Mouse (Mus musculus) monocyte, adult 2 months (primary cell): Measurements from ENCODE around the gene Mettl13.

Source experiments
- DNase-seq, 2 experiments: peaks; one replicate each; pipeline ENCODE4 v3.0.0; 2022; ENCODE audit warnings: low spot score in 2 of 2, low read depth in 1 of 2

Gene Mettl13

DNA sequence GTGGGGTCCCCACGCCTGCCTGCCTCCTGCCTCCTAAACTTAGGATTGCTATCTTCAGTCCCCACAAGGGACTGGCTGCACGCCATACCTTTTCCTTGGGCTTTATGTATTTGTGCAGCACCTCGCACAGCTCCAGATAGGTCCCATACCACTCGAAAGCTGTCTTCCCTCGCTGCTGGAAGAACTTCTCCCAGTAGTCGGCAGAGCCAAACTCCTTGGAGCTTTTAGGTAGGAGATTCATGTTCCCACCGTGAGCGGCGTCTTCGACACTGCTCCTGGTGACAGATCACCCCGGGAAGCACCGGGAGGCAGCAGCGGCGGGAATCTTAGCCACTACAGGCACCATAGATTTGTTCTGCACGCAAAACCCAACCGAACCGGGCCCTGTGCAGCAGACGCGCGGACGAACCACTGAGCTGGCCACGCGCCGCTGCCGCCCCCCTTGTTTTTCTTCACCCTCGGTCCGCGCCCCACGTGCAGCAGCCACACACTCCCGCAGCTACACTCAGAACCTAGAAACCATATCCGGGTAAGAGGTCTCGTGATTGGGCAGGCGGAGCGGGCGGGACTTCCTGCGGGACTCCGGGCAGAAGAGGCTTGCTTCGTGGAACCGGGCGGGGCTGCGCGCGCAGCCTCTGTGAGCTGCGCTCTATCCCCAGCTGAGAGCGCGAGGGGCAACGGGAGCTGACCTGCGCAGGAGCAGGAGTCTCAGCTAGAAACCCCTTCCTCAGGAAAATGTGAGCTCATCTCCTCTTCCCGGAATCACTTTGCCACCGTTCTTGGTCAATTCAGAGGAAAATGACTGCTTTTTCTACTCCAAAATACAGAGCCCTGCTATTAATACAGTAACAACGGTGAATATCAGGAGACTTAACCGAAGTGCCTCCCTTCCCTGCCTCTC lies at the start of gene Mettl13:
Gene Mettl13, minus strand, starts transcription at position 536 of the 901 bp plus-strand sequence.
- DNase-seq: peak in 1 of 2 experiments; percentile 74

DNA sequence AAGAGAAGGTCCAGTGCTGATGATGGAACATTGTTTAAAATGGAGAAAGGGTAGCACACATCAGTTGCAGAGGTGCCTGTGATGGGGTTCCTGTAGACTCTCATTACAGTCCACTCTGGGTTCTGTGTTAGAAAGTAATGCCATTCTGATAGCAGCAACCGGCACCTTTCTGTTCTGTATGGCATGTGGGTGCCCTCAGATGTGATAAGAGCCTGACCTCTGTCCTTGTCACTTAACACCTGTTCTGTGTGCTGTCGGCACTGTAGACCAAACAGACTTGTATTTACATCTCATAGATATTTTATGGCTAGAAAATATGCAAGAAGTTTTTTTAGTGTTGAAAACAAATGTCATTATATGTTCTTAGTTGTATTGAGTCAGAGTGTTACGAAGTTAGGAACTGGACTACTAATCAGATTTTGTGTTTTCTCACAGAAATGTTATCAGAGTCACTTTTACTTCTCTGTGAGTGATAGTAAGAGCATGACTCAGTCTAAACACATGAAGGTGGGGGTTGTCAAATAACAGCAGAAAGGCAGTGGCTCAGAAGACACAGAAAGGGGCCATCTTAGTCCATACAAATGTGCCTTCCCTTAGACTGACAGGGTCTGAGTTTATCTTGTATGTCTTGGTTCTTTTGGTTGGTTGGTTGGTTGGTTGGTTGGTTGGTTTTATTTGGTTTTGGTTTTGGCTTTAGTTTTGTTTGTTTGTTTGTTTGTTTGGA lies 49.2 kb upstream of the Mettl13 start:
- no peak for DNase-seq

DNA sequence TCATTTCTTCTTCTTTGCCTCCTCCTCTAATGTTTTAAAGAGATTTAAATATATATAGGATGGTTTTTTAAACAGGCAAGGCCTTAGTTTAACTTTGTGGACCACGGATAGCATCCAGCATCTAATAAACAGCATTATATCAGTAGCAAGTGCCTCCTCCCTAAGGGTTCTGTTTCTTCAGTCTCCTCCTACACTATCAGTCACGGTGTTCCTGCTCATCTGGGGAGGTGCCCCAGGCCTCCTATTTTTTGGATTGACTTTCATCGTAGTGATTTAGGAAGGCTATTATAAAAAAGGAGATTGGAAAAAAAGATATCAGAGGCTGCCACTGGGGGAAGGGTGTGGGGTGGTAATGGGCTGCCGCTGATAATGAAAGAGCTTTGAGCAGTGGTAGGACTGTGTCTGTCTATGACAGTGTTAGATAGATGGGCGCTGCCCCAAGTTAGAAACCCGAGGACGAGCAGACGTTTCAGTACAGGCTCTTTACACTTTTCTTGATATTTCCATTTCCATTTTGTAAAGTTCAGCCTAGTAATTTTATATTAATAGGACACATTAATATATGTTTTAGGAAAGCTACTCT lies 42.2 kb upstream of the Mettl13 start:
- no peak for DNase-seq

DNA sequence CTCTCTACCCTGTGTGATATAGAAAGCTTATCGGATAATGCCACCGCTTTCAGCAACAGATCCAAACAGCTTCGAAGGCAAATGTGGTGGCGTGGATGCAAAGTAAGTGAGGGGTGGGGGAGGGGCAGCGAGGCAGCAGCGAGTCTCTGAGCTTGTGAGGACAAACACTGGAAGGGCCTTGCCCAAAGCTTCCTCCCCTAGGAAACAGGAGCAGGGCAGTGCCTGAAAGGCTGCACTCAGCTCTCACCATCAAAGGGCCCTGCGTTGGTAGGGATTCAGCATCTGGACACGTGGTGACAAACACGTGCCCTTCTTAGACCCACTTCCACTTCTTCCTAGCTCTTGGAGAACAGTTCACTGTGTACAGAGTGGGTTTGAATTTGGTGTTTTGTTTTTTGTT lies 41.1 kb upstream of the Mettl13 start:
- DNase-seq: no peak

DNA sequence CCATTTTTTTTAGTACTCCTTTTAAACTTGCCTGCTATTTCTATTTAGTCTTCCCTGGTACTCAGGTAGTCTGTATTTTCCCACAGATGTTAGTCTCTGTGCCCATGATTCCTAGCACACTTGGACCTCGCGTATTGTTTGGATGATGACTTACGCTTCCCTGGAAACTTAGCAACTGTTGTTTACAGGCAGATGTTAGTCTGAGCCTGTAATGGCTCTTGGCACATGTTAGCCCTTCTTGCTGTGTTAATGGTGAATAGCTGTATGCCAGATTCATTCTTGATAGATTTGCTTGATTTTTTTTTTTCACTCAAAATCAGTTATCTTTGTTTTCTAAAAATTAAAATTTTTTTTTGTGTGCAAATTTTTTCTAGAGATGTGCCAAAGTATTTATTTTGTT lies 40.3 kb upstream of the Mettl13 start:
- DNase-seq: no peak

DNA sequence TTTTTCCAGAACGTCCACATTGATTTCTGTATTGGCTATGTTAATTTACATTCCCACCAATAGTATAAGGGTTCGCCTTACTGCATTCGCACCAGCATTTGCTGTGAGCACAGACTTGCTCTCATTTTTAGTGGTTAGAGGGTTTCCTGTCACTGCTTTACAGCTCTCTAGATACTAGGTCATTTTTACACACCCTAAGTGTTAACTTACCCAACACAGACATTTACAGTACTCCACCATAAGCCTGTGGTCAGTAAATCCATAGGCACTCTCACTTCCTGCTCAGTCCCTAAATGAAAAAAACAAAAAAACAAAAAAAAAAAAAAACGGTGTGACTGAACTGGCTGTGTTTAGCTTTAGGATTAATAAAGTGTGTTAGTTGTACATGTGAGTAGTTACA lies 37.9 kb upstream of the Mettl13 start:
- no peak for DNase-seq

DNA sequence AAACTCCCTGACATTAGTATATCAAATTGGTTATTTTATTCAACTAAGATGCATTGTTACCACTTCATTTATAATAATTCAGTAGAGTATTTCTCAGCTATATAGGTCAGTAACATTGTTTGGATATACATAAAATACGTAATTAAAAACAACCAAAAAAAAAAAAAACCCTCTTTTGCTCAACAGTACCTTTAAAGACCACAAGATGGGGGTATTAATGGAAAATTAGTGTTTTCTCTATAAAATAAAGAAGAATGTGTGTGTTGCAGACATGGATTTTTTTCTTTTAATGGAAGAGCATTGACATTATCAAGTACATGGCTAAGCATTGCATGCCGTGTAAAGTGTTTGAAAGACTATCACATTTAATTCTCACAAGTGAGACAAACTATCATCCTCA lies 34.5 kb upstream of the Mettl13 start:
- no peak for DNase-seq

DNA sequence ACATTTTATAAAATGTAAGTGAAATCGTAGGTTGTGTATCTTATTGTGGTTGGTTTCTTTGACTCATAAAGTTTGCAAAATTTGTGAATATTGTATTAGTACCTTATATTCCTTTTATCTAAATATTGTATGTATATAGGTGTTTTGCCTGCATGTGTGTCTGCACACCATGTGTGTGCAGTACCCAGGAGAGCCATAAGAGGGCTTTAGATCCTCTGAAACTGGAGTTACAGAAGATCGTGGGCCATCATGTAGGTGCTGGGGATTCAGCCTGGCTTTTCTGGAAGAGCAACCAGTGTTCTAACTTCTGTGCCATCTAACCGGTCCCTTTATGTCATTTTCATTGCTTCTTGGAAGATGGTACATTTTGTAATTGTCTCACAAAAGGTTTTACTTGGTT lies 26.7 kb upstream of the Mettl13 start:
- DNase-seq: no peak

DNA sequence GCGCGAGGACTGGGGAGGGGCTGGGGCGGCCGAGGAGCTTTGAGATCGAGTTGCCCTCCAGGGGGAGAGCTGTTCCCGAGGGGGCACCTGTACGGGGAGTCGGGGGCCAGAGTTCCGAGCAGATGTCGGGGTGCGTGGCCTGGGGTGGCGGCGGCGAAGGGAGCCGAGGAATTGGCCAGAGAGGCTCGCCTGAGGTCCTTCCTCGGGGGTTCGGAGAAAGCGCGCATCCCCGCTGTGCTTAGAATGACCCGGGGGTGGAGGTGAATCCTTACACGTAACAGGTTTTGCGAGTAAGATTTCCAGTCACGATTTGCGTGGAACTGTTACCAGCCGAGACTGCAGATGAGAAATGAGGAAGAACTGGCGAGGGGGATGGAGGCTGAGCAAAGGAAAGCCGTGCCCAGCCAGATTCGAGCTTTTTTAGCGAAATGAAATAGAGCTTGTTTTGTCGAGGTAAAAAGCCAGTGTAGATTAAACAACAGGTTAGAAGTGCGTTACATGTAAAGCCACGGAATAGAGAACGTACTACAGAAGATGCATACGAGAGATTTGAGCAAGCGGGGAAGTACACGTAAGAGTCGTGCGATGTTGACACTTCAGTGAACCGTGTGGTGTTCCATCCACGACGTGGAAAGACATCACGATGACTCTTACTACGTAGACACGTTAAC lies 22.7 kb upstream of the Mettl13 start:
- DNase-seq: peak in 1 of 2 experiments; percentile 74

DNA sequence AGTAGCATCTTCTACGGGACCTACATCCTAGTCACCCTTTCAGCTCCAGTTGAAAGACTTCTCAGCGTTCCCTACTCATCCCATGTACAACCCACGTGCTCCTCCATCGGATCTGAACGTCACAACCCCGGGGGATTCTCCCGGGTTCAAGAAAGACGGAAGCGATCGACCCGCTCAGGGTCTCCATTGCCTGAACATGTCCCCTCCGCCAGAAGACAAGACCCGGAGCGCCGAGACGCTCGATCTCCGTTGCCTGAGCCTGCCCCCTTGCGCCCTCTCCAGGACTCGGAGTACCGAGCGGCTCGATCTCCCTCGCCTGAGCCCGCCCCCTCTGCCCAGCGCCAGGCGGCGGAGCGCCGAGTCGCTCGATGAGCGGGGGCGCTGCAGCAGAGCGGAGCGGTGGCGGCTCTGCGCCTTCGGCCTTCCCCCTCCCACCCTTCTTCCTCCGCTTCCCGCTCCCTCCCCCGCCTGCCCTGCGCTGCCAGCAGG lies 22.0 kb upstream of the Mettl13 start, which contains the start of gene Vamp4:
Gene Vamp4, plus strand, starts transcription at position 256 of the 489 bp plus-strand sequence.
- peak; percentile 81 to 94 for DNase-seq

DNA sequence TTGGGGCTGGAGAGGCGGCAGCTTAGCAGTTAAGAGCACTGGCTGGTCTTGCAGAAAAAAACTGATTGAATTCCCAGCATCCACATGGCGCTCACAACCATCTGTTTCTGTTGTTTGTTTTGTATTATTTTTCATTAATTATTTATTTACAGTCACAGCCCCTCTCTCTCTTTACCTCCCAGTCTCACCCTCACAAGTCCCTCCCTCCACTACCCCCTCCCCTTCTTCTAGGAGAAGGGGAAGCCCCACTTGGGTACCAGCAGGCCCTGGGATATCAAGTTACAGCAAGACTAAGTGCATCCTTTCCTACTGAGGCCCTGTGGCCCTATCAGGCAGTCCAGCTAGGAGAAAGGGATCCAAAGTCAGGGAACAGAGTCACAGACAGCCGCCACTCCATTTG lies 19.0 kb upstream of the Mettl13 start:
- DNase-seq: no peak

DNA sequence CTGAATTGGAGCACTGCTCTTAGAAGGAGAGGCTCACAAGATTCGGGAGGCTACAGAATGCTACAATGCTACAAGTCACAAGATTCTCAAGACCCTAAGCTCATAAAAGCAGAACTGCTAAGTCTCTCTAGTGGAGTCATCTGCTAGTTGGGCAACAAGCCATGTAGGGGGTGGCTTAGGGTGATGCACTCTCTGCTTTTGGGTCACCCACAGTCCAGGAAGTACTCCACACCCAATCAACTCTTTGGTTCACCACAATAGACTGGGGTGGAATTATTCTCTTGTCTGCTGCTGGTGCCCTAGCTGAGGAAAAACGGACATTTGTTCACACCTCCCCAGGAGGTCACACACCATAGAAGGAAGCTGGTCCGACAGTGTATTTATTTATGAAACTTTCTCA lies 16.6 kb upstream of the Mettl13 start:
- peak; percentile 76 to 84 for DNase-seq

DNA sequence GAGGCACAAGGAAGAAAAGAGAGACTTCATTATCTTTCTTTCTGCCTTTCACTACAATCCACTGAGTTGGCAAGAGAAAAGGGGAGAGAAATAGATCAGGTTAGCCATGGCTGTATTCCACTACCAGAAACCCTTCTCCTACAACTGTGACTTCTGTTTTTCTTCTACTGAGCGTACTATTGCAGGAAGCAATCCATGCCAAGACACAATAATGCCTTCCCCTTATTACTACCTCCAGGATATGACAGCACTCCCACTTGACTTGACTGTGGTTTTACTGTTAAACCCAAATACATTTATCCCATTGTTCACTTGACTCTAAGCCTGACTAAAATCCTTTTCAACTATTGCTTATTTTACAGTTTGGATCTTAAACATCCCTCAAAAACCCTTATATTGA lies 14.9 kb upstream of the Mettl13 start:
- no peak for DNase-seq

DNA sequence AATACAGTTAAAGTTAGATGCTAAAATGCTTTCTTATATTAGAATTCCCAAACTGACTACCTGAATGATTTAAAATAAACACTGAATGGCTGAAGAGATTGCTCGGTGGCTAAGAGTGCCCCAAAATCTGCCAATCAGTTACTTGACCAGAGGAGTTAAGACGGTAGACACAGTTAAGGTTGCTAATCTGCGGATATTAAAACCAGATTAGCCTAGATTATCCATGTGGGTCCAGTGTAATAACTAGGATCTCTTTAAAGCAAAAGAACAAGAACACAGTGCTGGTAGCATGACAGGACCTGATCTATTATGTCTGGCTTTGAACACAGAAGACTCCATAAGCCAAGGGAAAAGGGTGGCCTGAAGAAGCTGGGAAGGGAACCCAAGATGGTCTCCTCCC lies 5.8 kb upstream of the Mettl13 start:
- no peak for DNase-seq

DNA sequence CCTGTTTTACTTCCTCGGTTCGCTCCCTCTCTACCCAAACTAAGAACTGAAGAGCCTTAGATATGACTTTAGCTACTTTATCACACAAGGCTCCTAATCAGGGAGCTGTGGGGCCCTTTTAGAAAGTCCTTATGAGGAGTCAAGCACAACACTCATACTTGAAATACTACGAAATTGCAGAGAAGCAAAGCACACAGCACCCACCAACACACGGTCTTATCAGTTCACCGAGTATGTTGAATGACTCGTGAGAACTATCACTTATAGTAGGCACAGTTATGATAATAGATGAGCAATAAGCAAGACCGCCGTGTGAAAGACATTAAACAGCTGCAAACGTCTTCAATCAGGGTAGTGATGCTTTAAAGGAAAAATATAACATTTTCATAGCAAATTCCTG lies 4.6 kb upstream of the Mettl13 start:
- no peak for DNase-seq

DNA sequence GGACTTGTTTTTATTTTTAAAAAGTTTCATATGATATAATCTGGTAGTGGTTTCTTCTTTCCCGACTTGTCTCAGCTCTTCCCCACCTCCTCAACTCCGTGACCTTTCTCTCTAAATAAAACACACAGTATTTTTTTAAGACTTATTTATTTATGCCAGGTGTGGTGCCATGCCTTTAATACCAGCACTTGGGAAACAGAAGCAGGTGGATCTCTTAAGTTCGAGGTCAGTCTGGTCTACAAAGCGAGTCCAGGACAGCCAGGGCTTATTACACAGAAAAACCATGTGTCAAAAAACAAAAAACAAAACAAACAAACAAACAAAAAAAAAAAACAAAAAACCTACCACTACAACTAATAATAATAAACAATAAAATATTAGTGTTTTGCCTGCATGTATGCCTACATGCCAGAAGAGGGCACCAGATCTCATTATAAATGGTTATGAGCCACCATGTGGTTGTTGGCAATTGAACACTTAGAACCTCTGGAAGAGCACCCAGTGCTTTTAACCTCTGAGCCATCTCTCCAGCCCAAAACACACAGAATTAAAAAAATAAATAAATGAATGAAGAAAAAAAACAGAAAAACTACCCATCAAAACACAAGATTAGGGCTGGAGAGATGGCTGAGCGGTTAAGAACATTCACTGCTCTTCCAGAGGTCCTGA lies 1.4 kb upstream of the Mettl13 start:
- DNase-seq: no peak

DNA sequence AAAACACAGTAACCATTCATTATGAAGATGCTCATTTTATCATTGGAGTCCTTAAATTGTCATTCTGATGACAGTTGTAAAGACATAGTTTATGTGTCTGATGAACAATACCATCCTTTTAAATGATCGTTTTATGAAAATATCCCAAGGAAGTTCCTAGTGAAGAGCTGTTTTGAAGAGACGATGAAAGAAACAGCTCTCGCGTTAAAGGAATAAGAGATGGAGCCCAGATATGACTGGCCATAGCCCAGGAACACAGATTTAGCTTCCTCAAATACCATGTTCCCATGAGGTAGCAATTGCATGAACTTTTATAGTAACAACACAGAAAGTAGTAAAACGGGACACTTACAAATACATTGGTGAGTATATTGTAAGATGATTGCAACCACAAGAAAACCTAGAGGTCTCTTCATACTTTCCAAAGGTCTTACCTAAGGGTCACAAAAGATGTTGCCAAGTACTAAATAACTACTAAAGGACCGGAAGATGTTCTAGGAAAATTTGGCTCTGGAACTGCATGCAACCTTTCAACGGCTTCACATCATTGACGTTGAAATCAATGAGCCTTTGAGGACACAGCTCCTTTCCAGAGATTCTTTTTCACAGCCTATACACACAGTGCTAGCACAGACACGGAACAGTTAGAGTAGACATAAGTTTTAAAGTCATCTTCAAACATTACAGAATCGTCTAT lies 714 bp upstream of the Mettl13 start:
- DNase-seq: no peak

DNA sequence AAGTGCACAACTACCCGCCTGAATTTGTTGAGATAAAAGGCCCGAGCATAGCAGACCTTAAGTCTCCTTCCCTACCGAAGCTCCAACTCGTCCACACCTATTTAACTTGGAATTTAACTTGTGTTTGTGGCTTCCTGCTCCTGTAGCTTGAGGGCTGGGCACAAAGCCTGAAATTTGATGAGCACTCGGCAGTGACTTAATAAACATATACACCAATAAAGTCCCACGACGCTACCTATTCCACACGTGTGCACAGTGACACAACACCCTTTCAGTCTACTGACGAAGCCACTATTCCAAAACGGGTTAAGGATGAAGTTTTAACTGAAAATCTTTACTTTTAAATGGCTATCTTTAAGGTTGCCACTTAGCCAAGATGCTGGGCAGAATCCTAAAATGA lies 744 bp downstream of the Mettl13 start:
- no peak for DNase-seq

DNA sequence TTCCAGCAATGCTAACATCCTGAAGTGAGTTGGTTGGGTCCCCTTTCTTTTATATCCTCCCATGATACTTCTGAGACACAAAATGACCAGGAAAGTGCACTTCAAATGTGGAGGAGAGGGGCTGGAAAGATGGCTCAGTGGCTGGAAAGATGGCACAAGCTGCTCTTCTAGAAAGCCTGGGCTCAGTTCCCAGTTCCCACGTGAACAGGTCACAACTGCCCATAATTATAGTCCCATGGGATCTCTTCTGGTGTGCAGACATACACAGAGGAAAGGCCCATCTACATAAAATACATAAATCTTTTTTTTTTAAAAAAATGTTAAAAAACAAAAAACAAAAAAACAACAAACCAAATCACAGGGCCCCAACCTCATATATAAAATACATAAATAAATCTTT lies 5.1 kb downstream of the Mettl13 start:
- no peak for DNase-seq
